ENCODE assay signal across 9 mouse cellular contexts in the genomic region with DNA sequence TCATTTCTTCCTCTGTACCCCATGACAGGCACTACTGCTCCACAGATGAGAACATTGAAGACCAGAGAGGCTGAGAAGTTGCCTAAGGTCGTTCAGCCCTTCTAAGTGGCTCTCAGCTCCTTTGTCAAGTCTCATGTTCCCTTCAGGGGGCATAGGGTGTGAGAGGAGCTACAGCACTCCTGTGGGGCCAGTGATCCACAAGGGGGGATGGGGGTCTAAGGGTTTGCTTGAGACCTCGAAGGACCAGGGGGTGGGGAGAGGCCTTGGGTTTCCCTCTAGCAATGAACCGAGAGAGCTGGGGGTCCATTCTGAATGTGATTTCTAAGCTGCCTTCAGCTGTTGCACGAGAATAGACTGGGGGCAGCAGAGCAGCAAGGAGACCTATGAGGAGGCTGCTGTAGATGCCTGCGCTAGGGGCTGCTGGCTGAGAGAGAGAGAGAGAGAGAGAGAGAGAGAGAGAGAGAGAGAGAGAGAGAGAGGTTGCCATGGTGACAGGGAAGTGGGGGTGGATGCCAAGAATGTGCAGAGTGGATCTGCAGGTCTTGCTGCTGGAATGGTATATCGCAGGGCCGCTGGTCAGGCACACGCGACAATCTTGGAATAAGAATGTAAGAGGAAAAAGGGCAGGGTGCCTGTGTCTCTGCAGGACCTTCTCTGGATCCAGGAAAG. TPM values are rescaled to one million over a fixed set of nuclear protein-coding genes. Genes with fewer than 3 reads are reported as not detected.
DNase-seq lines count a peak whose midpoint lies in the region; ATAC-seq and TF ChIP-seq lines count a peak whose summit lies in the region.
"Had no signal": no experiment of that assay in that cellular context is flagged by ENCODE, and none has a peak within 500 bp of the region (broad histone marks: within the 10 kb centered on the region; RNA-seq: fewer than 3 reads in every experiment).

No protein-coding gene starts in this region.

- intact Hi-C loops in heart, adult 2 months (cut with DNase I): no loop called here
- intact Hi-C loops in heart, postnatal 36 days (cut with DNase I): loop anchor here (2.0 kb wide), 1 partner anchor 17 kb away; no protein-coding TSS in a partner anchor
- intact Hi-C loops in left cerebral cortex, adult 2 months (cut with DNase I): loop anchor here (2.0 kb wide), 1 partner anchor 35 kb away; a partner anchor contains a TSS

- no peak overlapping the region for H3K4me2 ChIP-seq in embryonic facial prominence, embryonic 15.5 days (replicated peaks)

- peaks cover 44% of the 10 kb centered on the region for H3K4me1 ChIP-seq in heart, adult 2 months (ENCODE audit: control insufficient read depth, insufficient read depth, low read length)
- H3K4me1 ChIP-seq in embryonic facial prominence, embryonic 15.5 days: peaks cover 29% of the 10 kb centered on the region

- TF ChIP-seq POLR2A in heart, adult 2 months (IDR thresholded peaks at IDR 0.05; ENCODE audit: insufficient read depth, low read depth, low read length): no peak

- peak overlapping the region; percentile 4 for H3K9ac ChIP-seq in heart, adult 2 months (ENCODE audit: low read depth, low read length)
- H3K9ac ChIP-seq in embryonic facial prominence, embryonic 15.5 days: no peak overlapping the region

- peak overlapping the region; percentile 72 for H3K27ac ChIP-seq in heart, adult 2 months
- H3K27ac ChIP-seq in embryonic facial prominence, embryonic 15.5 days (replicated peaks): 0 out of 2 replicates have a peak overlapping the region, but pooled peaks have one; percentile 0
- peak overlapping the region; percentile 89 for H3K27ac ChIP-seq in left cerebral cortex, adult 2 months

- peaks cover 32% of the 10 kb centered on the region for H3K36me3 ChIP-seq in heart, adult 2 months (ENCODE audit: control insufficient read depth, insufficient read depth, low read length)
- peaks cover 33% of the 10 kb centered on the region for H3K36me3 ChIP-seq in embryonic facial prominence, embryonic 15.5 days

- no peak for TF ChIP-seq EP300 in heart, adult 2 months (IDR thresholded peaks at IDR 0.05; ENCODE audit: insufficient read depth, low read depth, low read length)

- no peaks in the 10 kb centered on the region for H3K27me3 ChIP-seq in heart, adult 2 months (ENCODE audit: control insufficient read depth, insufficient read depth, low read length)
- H3K27me3 ChIP-seq in embryonic facial prominence, embryonic 15.5 days: no peaks in the 10 kb centered on the region
- H3K27me3 ChIP-seq: CH12.LX had no signal

- H3K9me3 ChIP-seq in embryonic facial prominence, embryonic 15.5 days (replicated peaks): no peaks in the 10 kb centered on the region

- peak; percentile 59 for ATAC-seq in embryonic facial prominence, embryonic 15.5 days (ENCODE audit: insufficient number of reproducible peaks, low FRiP score, low TSS enrichment, low read depth)
- no peak for ATAC-seq in monocyte, adult 5-6 weeks (replicated peaks; ENCODE audit: insufficient number of reproducible peaks, low FRiP score, low TSS enrichment, poor library complexity, severe bottlenecking)

- DNase-seq in heart, adult 2 months: no peak
- no peak for DNase-seq in heart, postnatal 36 days
- DNase-seq in ES-CJ7 (ENCODE audit: low read depth, low spot score): peak; percentile 43
- DNase-seq in left cerebral cortex, adult 2 months (ENCODE audit: extremely low spot score in 1 of 2, low spot score in 2 of 2): peak; percentile 60 to 68
- DNase-seq in neural tube, embryonic 10.5 days (ENCODE audit: extremely low spot score, low spot score): peak; percentile 57
- DNase-seq in thymus, postnatal 4 days: no peak

- no peak for TF ChIP-seq CTCF in heart, adult 2 months (IDR thresholded peaks at IDR 0.05)
- no peak for TF ChIP-seq CTCF in left cerebral cortex, adult 2 months (IDR thresholded peaks at IDR 0.05)

- H3K79me2 ChIP-seq in heart, adult 2 months (replicated peaks; ENCODE audit: control insufficient read depth, insufficient read depth, low read length): 0 out of 2 replicates have a peak, but pooled peaks cover 2% of the 10 kb centered on the region

- H3K4me3 ChIP-seq in heart, adult 2 months: no peak overlapping the region
- no peak overlapping the region for H3K4me3 ChIP-seq in embryonic facial prominence, embryonic 15.5 days (replicated peaks)
- H3K4me3 ChIP-seq in left cerebral cortex, adult 2 months: no peak overlapping the region

- 33% methylated on average over 9 of the region's 9 CpGs for WGBS in heart, adult 2 months
- WGBS in embryonic facial prominence, embryonic 15.5 days: 13% methylated on average over 9 of the region's 9 CpGs

RNA-seq across cellular contexts. Expression of a gene that starts 36.1 kb away (rescaled TPM):
- total RNA-seq in heart, adult 2 months (2021): 10 to 100 TPM; 56.4 to 96.9 TPM
- 86.2 and 118 TPM in 2 replicates for polyA plus RNA-seq in heart, adult 2 months (2012; rRNA removed)
- 100 to 1,000 TPM; 101 to 102 TPM for total RNA-seq in heart, postnatal 36 days (2021)
- polyA plus RNA-seq in embryonic facial prominence, embryonic 15.5 days (2015; fragmentation: Nextera tagmentation; extraction: Ambion mirVana): 61.6 and 77.5 TPM in 2 replicates
- 100 to 1,000 TPM; 127 to 147 TPM for total RNA-seq in left cerebral cortex, adult 2 months (2021)
- 63.2 to 87.6 TPM (median 76.2 TPM) in 3 replicates for total RNA-seq in monocyte, adult 5-6 weeks (2017)

Comparison
In these comparisons a context has a peak if more than half of its experiments do, and no peak if none do; other contexts are left out.
1. DNase-seq: peak in ES-CJ7 (single experiment), left cerebral cortex, adult 2 months (2 of 2) and neural tube, embryonic 10.5 days (single experiment); none in heart, adult 2 months (0 of 2), heart, postnatal 36 days (0 of 2) and thymus, postnatal 4 days (single experiment).
2. H3K27ac ChIP-seq: peak in every context shown above with its lines; median percentile 89 in left cerebral cortex, adult 2 months; 72 in heart, adult 2 months; 0 in embryonic facial prominence, embryonic 15.5 days.